Mouse (Mus musculus) kidney, postnatal 0 days (tissue): ENCODE measurements at regions not wholly inside any gene's neighbourhood (a gene's known extent, or its start where the extent isn't known, plus 50 kb on each side); places are given as distances from the start of the nearest gene placed in this dataset.

Experiments used
- ATAC-seq: fragments of 200-750 bp; cut with Nextera tagmentation; replicated peaks from 2 replicates; pipeline ENCODE4 v1.8.0; 2017; ENCODE audit warnings: low read depth, moderate number of reproducible peaks, moderate TSS enrichment, moderate library complexity; ENCODE audit not compliant: low FRiP score
- DNase-seq: peaks from one replicate; pipeline ENCODE4 v3.0.0-alpha.2; 2016; ENCODE audit warnings: low spot score
- H3K27ac ChIP-seq: fragments of 300-500 bp; sonication (generic); 2 replicates; pipeline ENCODE4 v1.5.1; 2014; ENCODE audit warnings: mild to moderate bottlenecking
- H3K27me3 ChIP-seq: fragments of 300-500 bp; sonication (generic); 2 replicates; pipeline ENCODE4 v1.6.1; 2014; ENCODE audit warnings: low read length, mixed read lengths; ENCODE audit not compliant: insufficient read depth
- H3K36me3 ChIP-seq: fragments of 300-500 bp; sonication (generic); 2 replicates; pipeline ENCODE4 v1.6.1; 2014; ENCODE audit warnings: low read length, mixed read lengths; ENCODE audit not compliant: insufficient read depth
- H3K4me1 ChIP-seq: fragments of 300-500 bp; sonication (generic); replicated peaks from 2 replicates; pipeline ENCODE4 v1.6.1; 2014; ENCODE audit warnings: antibody characterized with exemption, low read length, mixed read lengths; ENCODE audit not compliant: insufficient read depth
- H3K4me2 ChIP-seq: fragments of 300-500 bp; sonication (generic); 2 replicates; pipeline ENCODE4 v1.6.1; 2014; ENCODE audit warnings: mild to moderate bottlenecking, low read length, moderate library complexity, mixed read lengths
- H3K4me3 ChIP-seq: fragments of 300-500 bp; sonication (generic); replicated peaks from 2 replicates; pipeline ENCODE4 v1.5.1; 2014; ENCODE audit warnings: low read depth, low read length
- H3K9ac ChIP-seq: fragments of 300-500 bp; sonication (generic); 2 replicates; pipeline ENCODE4 v1.6.1; 2014; ENCODE audit warnings: low read depth, low read length
- H3K9me3 ChIP-seq: fragments of 300-500 bp; sonication (generic); replicated peaks from 2 replicates; pipeline ENCODE4 v1.6.1; 2016; ENCODE audit warnings: low read length, inconsistent platforms, mixed read lengths
- CTCF ChIP-seq: IDR thresholded peaks from 2 replicates; pipeline ENCODE4 v1.5.1; 2016; ENCODE audit warnings: antibody characterized with exemption, low read depth, mild to moderate bottlenecking, moderate library complexity
- WGBS: fragments of 180-500 bp; shearing (Covaris S2); extraction: QIAGEN DNeasy Blood & Tissue Kit; methylation state at CpG from one replicate; pipeline ENCODE4 v1.1.7; 2014; 5-methylcytosine and 5-hydroxymethylcytosine counted together

GRCm38 (mm10) chrX:11978679-11979078, 181.5 kb downstream of the Bcor start:
- 70% methylated on average over 4 of the region's 4 CpGs for WGBS
- Histone ChIP-seq H3K4me3 (no peak overlapping the region), H3K36me3 (no peaks in the 10 kb centered on the region), H3K4me2 (no peak overlapping the region), H3K9me3 (no peaks in the 10 kb centered on the region), H3K4me1 (no peaks in the 10 kb centered on the region), H3K27me3 (no peaks in the 10 kb centered on the region), H3K9ac (no peak overlapping the region), H3K27ac (no peak overlapping the region)
- ATAC-seq = no peak
- DNase-seq = no peak
- TF ChIP-seq CTCF = no peak

- no peak for ATAC-seq
- WGBS = 96% methylated on average over 1 of the region's 1 CpGs
- no peak overlapping the region for H3K4me3 ChIP-seq
- H3K9me3 ChIP-seq = no peaks in the 10 kb centered on the region
- TF ChIP-seq CTCF = no peak
- no peaks in the 10 kb centered on the region for H3K27me3 ChIP-seq
- no peak overlapping the region for H3K27ac ChIP-seq
- no peaks in the 10 kb centered on the region for H3K36me3 ChIP-seq
- no peaks in the 10 kb centered on the region for H3K4me1 ChIP-seq
- H3K9ac ChIP-seq = no peak overlapping the region
- H3K4me2 ChIP-seq = no peak overlapping the region
- DNase-seq = no peak
Observed at GRCm38 (mm10) chrX:11983276-11983675, 176.9 kb downstream of the Bcor start.
